Mouse (Mus musculus) embryonic fibroblast, embryonic 13.5 days (primary cell): ENCODE data around the gene C1rb.

Source experiments
- CTCF ChIP-seq: IDR thresholded peaks from 2 replicates; pipeline ENCODE4 v1.5.1; 2011; ENCODE audit warnings: mild to moderate bottlenecking, control low read depth, low read length, moderate library complexity, borderline replicate concordance; ENCODE audit not compliant: insufficient read depth
- POLR2A ChIP-seq: IDR thresholded peaks from 2 replicates; pipeline ENCODE4 v1.6.1; 2011; ENCODE audit warnings: low read depth, mild to moderate bottlenecking, control low read depth, low read length, moderate library complexity

- TF ChIP-seq CTCF, result no peak
- TF ChIP-seq POLR2A, result no peak
Observed at GRCm38 (mm10) chr6:124593121-124593520, 23.0 kb downstream of the C1rb start.
